Mouse (Mus musculus) thymus, adult 2 months (tissue): ENCODE measurements around the gene Cerk. TPM values are rescaled to one million over a fixed set of nuclear protein-coding genes. Genes with fewer than 3 reads are reported as not detected.
"Not testable (repeated sequence)": the region's sequence is repeated elsewhere in the genome, so short reads cannot be mapped to it uniquely, and the experiment has no call there.

Experiments
- DNase-seq: peaks from one replicate; pipeline ENCODE4 v3.0.0; 2021
- H3K27ac ChIP-seq: fragments of 200-500 bp; 2 replicates; pipeline ENCODE4 v1.5.1; 2012; ENCODE audit warnings: low read length, control low read depth; ENCODE audit not compliant: control insufficient read depth, insufficient read depth
- H3K27me3 ChIP-seq: fragments of 200-500 bp; 2 replicates; pipeline ENCODE4 v1.6.1; 2012; ENCODE audit warnings: mild to moderate bottlenecking, low read length, moderate library complexity, mixed read lengths; ENCODE audit not compliant: control insufficient read depth, insufficient read depth
- H3K36me3 ChIP-seq: fragments of 200-500 bp; 2 replicates; pipeline ENCODE4 v1.6.1; 2012; ENCODE audit warnings: mild to moderate bottlenecking, low read length, moderate library complexity; ENCODE audit not compliant: control insufficient read depth, insufficient read depth
- H3K4me1 ChIP-seq: fragments of 200-500 bp; replicated peaks from 2 replicates; pipeline ENCODE4 v1.6.1; 2012; ENCODE audit warnings: low read length; ENCODE audit not compliant: control insufficient read depth, insufficient read depth
- H3K4me3 ChIP-seq: fragments of 200-500 bp; 2 replicates; pipeline ENCODE4 v1.5.1; 2012; ENCODE audit warnings: mild to moderate bottlenecking, low read length, control low read depth, moderate library complexity; ENCODE audit not compliant: control insufficient read depth, insufficient read depth
- CTCF ChIP-seq: fragments of 200-500 bp; IDR thresholded peaks from 2 replicates; pipeline ENCODE4 v1.5.1; 2012; ENCODE audit warnings: mild to moderate bottlenecking, control low read depth, low read length, moderate library complexity, borderline replicate concordance; ENCODE audit not compliant: control insufficient read depth, poor library complexity, insufficient read depth; ENCODE audit errors: extremely low read depth
- POLR2A ChIP-seq: fragments of 200-500 bp; IDR thresholded peaks from 2 replicates; pipeline ENCODE4 v1.6.1; 2012; ENCODE audit warnings: mild to moderate bottlenecking, low read length, control low read depth, moderate library complexity; ENCODE audit not compliant: control insufficient read depth, poor library complexity, insufficient read depth; ENCODE audit errors: extremely low read depth
- WGBS: fragments of 180-500 bp; shearing (Covaris S2); methylation state at CpG from one replicate; pipeline ENCODE4 v1.1.7; 2018; 5-methylcytosine and 5-hydroxymethylcytosine counted together
- polyA plus RNA-seq: library from polyadenylated mRNA; depleted of rRNA; stranded (reverse); fragments of >200 nt; gene quantifications from 2 replicates; pipeline ENCODE4 v1.2.3, GENCODE M21; 2012

Cerk gene
- polyA plus RNA-seq, 1 experiment = 180 TPM

GRCm38 (mm10) chr15:86200169-86200568 lies 14.2 kb upstream of the Cerk start:
- WGBS = 81% methylated on average over 4 of the region's 4 CpGs
- H3K4me1 ChIP-seq = peaks cover 34% of the 10 kb centered on the region
- no peak overlapping the region for H3K27ac ChIP-seq
- TF ChIP-seq POLR2A (no peak), CTCF (no peak)
- DNase-seq = no peak
- H3K27me3 ChIP-seq = no peaks in the 10 kb centered on the region
- no peak overlapping the region for H3K4me3 ChIP-seq
- no peaks in the 10 kb centered on the region for H3K36me3 ChIP-seq

GRCm38 (mm10) chr15:86199482-86199881 lies 13.5 kb upstream of the Cerk start:
- H3K4me3 ChIP-seq = no peak overlapping the region
- no peaks in the 10 kb centered on the region for H3K36me3 ChIP-seq
- no peak overlapping the region for H3K27ac ChIP-seq
- no peak for DNase-seq
- no peaks in the 10 kb centered on the region for H3K27me3 ChIP-seq
- H3K4me1 ChIP-seq = peaks cover 33% of the 10 kb centered on the region
- TF ChIP-seq POLR2A (no peak), CTCF (no peak)
- WGBS = 93% methylated on average over 4 of the region's 4 CpGs

GRCm38 (mm10) chr15:86199052-86199451 lies 13.1 kb upstream of the Cerk start:
- Histone ChIP-seq H3K36me3 (no peaks in the 10 kb centered on the region), H3K27me3 (no peaks in the 10 kb centered on the region), H3K27ac (no peak overlapping the region), H3K4me3 (no peak overlapping the region), H3K4me1 (peaks cover 29% of the 10 kb centered on the region)
- TF ChIP-seq CTCF (no peak), POLR2A (no peak)
- DNase-seq = no peak
- WGBS = 100% methylated on average over 5 of the region's 5 CpGs

- not testable (repeated sequence) for DNase-seq, H3K27ac ChIP-seq, H3K27me3 ChIP-seq, H3K36me3 ChIP-seq, H3K4me3 ChIP-seq
- H3K4me1 ChIP-seq = peaks cover 11% of the 10 kb centered on the region
- 89% methylated on average over 55 of the region's 55 CpGs for WGBS
These were observed 8.9 kb upstream of the Cerk start for GRCm38 (mm10) chr15:86194676-86195453.

GRCm38 (mm10) chr15:86191933-86192332 lies 6.0 kb upstream of the Cerk start:
- Histone ChIP-seq H3K36me3 (no peaks in the 10 kb centered on the region), H3K27ac (peak overlapping the region; percentile 48; the same call in 1 of the 2 replicates), H3K4me1 (peaks cover 15% of the 10 kb centered on the region), H3K4me3 (no peak overlapping the region), H3K27me3 (no peaks in the 10 kb centered on the region)
- DNase-seq = no peak
- TF ChIP-seq CTCF = no peak
- WGBS = 76% methylated on average over 3 of the region's 3 CpGs

GRCm38 (mm10) chr15:86191505-86191904 lies 5.6 kb upstream of the Cerk start:
- no peak for DNase-seq
- TF ChIP-seq POLR2A (no peak), CTCF (no peak)
- peak overlapping the region; percentile 48; the same call in 1 of the 2 replicates for H3K27ac ChIP-seq
- peaks cover 20% of the 10 kb centered on the region for H3K4me1 ChIP-seq
- no peaks in the 10 kb centered on the region for H3K27me3 ChIP-seq
- H3K4me3 ChIP-seq = no peak overlapping the region
- 11% methylated on average over 1 of the region's 1 CpGs for whole genome bisulfite sequencing
- H3K36me3 ChIP-seq = no peaks in the 10 kb centered on the region

GRCm38 (mm10) chr15:86190387-86190786 lies 4.4 kb upstream of the Cerk start:
- no peak for DNase-seq
- 93% methylated on average over 3 of the region's 3 CpGs for WGBS
- no peak overlapping the region for H3K27ac ChIP-seq
- no peaks in the 10 kb centered on the region for H3K36me3 ChIP-seq
- peaks cover 25% of the 10 kb centered on the region for H3K4me1 ChIP-seq
- H3K4me3 ChIP-seq = no peak overlapping the region
- no peaks in the 10 kb centered on the region for H3K27me3 ChIP-seq
- TF ChIP-seq POLR2A = no peak
- no peak for TF ChIP-seq CTCF
